Mouse (Mus musculus): Measurements from ENCODE around the gene Ptf1a. TPM values are rescaled to one million over a fixed set of nuclear protein-coding genes. Genes with fewer than 3 reads are reported as not detected.

Gene Ptf1a
- total and polyA plus RNA-seq, 2 experiments from 2014 or later, result 1.8 to 8.5 TPM

DNA sequence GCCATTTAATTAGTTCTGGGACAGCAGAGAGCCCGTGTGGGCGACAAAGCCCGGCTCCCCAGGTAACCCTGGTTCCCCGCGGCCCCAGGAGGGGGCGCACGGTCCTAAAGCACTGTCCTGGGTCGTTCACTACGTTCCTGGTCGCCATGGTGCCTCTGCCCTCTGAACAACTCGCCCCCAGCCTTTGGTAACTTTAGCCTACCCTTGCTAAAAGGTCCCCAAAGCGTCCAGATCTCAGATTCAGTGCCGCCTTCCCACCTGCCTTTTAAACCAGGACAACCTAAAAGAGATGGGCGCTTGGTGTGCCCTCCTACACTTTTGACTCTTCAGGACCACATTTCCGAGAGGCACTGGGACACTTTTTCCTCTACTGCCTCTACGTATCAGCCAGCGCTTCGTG is 14.3 kb upstream of the Ptf1a start:
- Histone ChIP-seq H3K4me2 (ENCODE audit: low read depth, low read length) (peak overlapping the region; percentile 54), H3K36me3 (ENCODE audit: insufficient read depth, low read length) (no peaks in the 10 kb centered on the region), H3K27me3 (ENCODE audit: insufficient read depth, low read length) (peaks cover 59% of the 10 kb centered on the region), H3K4me3 (ENCODE audit: low read length) (peak overlapping the region; percentile 32), H3K9ac (replicated peaks; ENCODE audit: low read length) (no peak overlapping the region), H3K4me1 (ENCODE audit: insufficient read depth, low read length) (no peaks in the 10 kb centered on the region), H3K9me3 (ENCODE audit: low read length) (no peaks in the 10 kb centered on the region), H3K27ac (no peak overlapping the region)
- peak; percentile 51; the same call in 1 of the 2 replicates for ATAC-seq
- peak; percentile 52; the same call in 1 of the 2 replicates for TF ChIP-seq CTCF (IDR thresholded peaks at IDR 0.05; ENCODE audit: low read depth)
- 1% methylated on average over 18 of the region's 18 CpGs for WGBS
- DNase-seq (ENCODE audit: low spot score), result peak; percentile 56

DNA sequence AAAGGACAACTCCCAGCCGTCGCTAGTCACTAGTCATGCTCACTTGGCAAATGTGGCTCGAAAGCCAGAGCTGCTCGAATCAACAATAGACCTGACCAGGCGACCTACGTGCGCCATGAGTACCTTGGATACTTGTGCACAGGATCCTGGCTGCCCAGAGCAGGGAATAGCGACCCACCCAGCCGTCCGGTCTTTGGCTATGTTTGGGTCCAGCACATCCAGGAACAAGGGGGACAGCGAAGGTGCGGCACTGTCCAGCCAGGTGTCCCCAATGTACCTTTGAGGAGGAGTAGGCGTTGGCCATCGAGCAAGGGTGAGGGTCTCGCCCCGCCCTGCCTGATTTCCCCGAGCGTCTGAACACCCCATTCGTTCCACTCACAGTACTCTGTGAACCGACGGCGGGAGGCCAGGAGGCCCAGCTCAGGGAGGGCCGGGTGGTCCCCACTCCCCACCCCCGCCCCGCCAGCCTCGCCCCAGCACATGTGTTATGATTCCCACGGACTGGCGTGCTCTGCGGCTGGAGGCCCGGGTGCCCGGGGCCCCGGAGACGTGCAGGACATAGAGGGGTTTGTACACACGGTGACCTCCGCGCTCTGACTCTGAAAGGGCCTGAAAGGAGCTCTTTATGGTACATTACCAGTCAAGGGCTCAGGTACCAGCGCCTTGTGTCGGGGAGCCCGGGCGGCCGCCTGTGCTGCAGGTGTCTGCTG is 13.7 kb upstream of the Ptf1a start:
- H3K9me3 ChIP-seq (ENCODE audit: low read length), result no peaks in the 10 kb centered on the region
- peak overlapping the region; percentile 32; the same call in 1 of the 2 replicates for H3K4me3 ChIP-seq (ENCODE audit: low read length)
- H3K9ac ChIP-seq (replicated peaks; ENCODE audit: low read length), result no peak overlapping the region
- H3K27ac ChIP-seq, result no peak overlapping the region
- H3K4me1 ChIP-seq (ENCODE audit: insufficient read depth, low read length), result no peaks in the 10 kb centered on the region
- ATAC-seq, result peak; percentile 59; the same call in 1 of the 2 replicates
- H3K36me3 ChIP-seq (ENCODE audit: insufficient read depth, low read length), result no peaks in the 10 kb centered on the region
- 3% methylated on average over 41 of the region's 41 CpGs for WGBS
- no peak for DNase-seq (ENCODE audit: low spot score)
- peaks cover 59% of the 10 kb centered on the region for H3K27me3 ChIP-seq (ENCODE audit: insufficient read depth, low read length)
- no peak for TF ChIP-seq CTCF (IDR thresholded peaks at IDR 0.05; ENCODE audit: low read depth)
- peak overlapping the region; percentile 54 for H3K4me2 ChIP-seq (ENCODE audit: low read depth, low read length)

DNA sequence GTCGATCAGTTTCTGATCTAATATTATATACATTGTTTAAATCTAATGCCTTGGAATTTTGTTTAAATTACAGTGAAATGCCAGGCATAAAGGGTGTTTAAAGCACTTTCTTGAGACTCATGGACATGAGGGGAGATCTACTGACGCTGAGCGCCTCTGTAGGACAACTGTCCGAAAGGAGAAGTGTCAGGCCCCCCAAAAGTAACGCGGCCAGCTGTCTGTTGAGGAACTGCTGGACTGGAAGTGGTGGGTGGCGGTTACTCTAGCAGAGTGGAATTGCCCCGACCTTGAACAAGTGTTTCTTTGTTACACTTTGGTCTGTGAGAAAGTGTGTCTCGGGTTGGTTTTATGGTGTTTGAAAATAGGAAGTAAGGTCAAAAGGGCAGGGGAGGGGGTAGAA is 1.1 kb upstream of the Ptf1a start:
- no peak overlapping the region for H3K4me3 ChIP-seq (ENCODE audit: low read length)
- H3K4me1 ChIP-seq (ENCODE audit: insufficient read depth, low read length), result no peaks in the 10 kb centered on the region
- H3K27ac ChIP-seq, result no peak overlapping the region
- no peak overlapping the region for H3K9ac ChIP-seq (replicated peaks; ENCODE audit: low read length)
- peaks cover 72% of the 10 kb centered on the region for H3K27me3 ChIP-seq (ENCODE audit: insufficient read depth, low read length)
- ATAC-seq (no peak), DNase-seq (ENCODE audit: low spot score) (no peak)
- no peak overlapping the region for H3K4me2 ChIP-seq (ENCODE audit: low read depth, low read length)
- TF ChIP-seq CTCF (IDR thresholded peaks at IDR 0.05; ENCODE audit: low read depth), result no peak
- no peaks in the 10 kb centered on the region for H3K36me3 ChIP-seq (ENCODE audit: insufficient read depth, low read length)
- H3K9me3 ChIP-seq (ENCODE audit: low read length), result no peaks in the 10 kb centered on the region
- 7% methylated on average over 9 of the region's 9 CpGs for WGBS

DNA sequence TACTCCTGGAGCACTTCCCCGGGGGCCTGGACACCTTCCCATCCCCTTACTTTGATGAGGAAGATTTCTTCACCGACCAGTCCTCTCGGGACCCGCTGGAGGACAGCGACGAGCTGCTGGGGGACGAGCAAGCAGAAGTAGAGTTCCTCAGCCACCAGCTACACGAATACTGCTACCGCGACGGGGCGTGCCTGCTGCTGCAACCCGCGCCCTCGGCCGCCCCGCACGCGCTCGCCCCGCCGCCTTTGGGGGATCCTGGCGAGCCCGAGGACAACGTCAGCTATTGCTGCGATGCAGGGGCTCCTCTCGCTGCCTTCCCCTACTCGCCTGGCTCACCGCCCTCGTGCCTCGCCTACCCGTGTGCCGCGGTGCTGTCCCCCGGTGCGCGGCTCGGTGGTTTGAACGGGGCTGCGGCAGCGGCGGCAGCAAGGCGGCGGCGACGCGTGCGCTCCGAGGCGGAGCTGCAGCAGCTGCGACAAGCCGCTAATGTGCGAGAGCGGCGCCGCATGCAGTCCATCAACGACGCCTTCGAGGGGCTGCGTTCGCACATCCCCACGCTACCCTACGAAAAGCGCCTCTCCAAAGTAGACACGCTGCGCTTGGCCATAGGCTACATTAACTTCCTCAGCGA is 523 bp downstream of the Ptf1a start:
- H3K9ac ChIP-seq (replicated peaks; ENCODE audit: low read length), result no peak overlapping the region
- H3K4me3 ChIP-seq (ENCODE audit: low read length), result peak overlapping the region; percentile 35
- no peaks in the 10 kb centered on the region for H3K4me1 ChIP-seq (ENCODE audit: insufficient read depth, low read length)
- no peaks in the 10 kb centered on the region for H3K9me3 ChIP-seq (ENCODE audit: low read length)
- peaks cover 86% of the 10 kb centered on the region for H3K27me3 ChIP-seq (ENCODE audit: insufficient read depth, low read length)
- peak overlapping the region; percentile 51 for H3K4me2 ChIP-seq (ENCODE audit: low read depth, low read length)
- no peak overlapping the region for H3K27ac ChIP-seq
- no peak for TF ChIP-seq CTCF (IDR thresholded peaks at IDR 0.05; ENCODE audit: low read depth)
- H3K36me3 ChIP-seq (ENCODE audit: insufficient read depth, low read length), result no peaks in the 10 kb centered on the region
- DNase-seq (ENCODE audit: low spot score) (no peak), ATAC-seq (0 out of 2 replicates have a peak, but pooled peaks have one; percentile 5)
- under 1% methylated on average over 64 of the region's 67 CpGs for WGBS

DNA sequence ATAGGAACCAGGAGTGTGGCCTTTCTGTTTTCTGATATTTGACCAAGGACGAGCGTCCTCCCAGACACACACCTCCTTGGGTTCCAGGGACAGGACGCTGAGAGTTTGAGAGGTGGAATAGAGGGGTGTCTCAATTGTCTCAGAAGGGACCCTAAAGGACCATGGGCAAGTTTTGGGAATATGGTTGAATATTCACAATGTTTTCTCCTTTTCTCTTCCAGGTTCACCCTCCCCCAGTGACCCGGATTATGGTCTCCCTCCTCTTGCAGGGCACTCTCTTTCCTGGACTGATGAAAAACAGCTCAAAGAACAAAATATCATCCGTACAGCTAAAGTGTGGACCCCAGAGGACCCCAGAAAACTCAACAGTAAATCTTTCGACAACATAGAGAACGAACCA is 1.3 kb downstream of the Ptf1a start:
- WGBS, result 8% methylated on average over 7 of the region's 7 CpGs
- DNase-seq (ENCODE audit: low spot score) (no peak), ATAC-seq (no peak)
- no peak for TF ChIP-seq CTCF (IDR thresholded peaks at IDR 0.05; ENCODE audit: low read depth)
- H3K4me2 ChIP-seq (ENCODE audit: low read depth, low read length), result peak overlapping the region; percentile 51
- no peaks in the 10 kb centered on the region for H3K36me3 ChIP-seq (ENCODE audit: insufficient read depth, low read length)
- H3K4me3 ChIP-seq (ENCODE audit: low read length), result peak overlapping the region; percentile 35; the same call in 1 of the 2 replicates
- H3K27ac ChIP-seq, result no peak overlapping the region
- peaks cover 88% of the 10 kb centered on the region for H3K27me3 ChIP-seq (ENCODE audit: insufficient read depth, low read length)
- H3K9me3 ChIP-seq (ENCODE audit: low read length), result no peaks in the 10 kb centered on the region
- H3K9ac ChIP-seq (replicated peaks; ENCODE audit: low read length), result no peak overlapping the region
- no peaks in the 10 kb centered on the region for H3K4me1 ChIP-seq (ENCODE audit: insufficient read depth, low read length)

DNA sequence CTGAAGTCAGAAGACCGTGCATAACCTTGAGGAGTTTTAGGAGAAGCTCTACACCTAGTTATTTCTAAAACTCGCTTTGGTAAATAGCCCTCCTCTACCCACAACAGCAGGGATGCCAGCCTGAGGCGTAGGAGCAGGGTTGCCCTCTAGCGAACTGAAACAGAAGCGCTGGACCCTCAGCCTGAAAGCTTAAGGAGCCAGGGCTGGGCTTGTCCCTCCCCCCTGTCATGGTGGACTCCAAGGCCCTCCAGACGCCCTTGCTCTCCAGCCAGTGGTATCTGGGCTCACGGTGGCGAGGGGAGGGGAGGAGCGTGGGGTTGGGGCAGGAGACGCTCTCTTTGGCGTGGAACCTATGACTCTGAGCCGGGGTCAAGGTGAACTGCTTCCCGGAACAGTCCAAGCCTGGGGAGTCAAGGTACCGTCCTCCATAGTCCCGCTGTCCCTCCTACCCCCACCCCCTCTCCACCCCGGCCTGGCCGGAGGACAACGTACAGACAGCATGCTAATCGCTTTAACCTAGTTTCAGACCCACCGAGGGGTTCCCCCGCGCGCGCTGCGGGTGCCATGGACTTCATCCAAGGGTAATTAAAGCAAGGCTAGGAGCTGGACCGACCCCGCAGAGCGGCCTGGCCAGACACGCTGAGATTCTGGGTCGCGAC is 2.7 kb downstream of the Ptf1a start:
- Histone ChIP-seq H3K4me3 (ENCODE audit: low read length) (peak overlapping the region; percentile 27), H3K27me3 (ENCODE audit: insufficient read depth, low read length) (peaks cover 90% of the 10 kb centered on the region)
- DNase-seq (ENCODE audit: low spot score), result peak; percentile 77

More for the DNA sequence above, 2.7 kb downstream of the Ptf1a start:
- peak; percentile 73 for ATAC-seq
- no peaks in the 10 kb centered on the region for H3K36me3 ChIP-seq (ENCODE audit: insufficient read depth, low read length)
- H3K4me1 ChIP-seq (ENCODE audit: insufficient read depth, low read length), result no peaks in the 10 kb centered on the region
- H3K9me3 ChIP-seq (ENCODE audit: low read length), result no peaks in the 10 kb centered on the region
- H3K9ac ChIP-seq (replicated peaks; ENCODE audit: low read length), result no peak overlapping the region
- H3K27ac ChIP-seq, result peak overlapping the region; percentile 54; the same call in 1 of the 2 replicates
- H3K4me2 ChIP-seq (ENCODE audit: low read depth, low read length), result peak overlapping the region; percentile 54
- under 1% methylated on average over 31 of the region's 31 CpGs for WGBS
- peak; percentile 72 for TF ChIP-seq CTCF (IDR thresholded peaks at IDR 0.05; ENCODE audit: low read depth)
